Mouse (Mus musculus) embryonic facial prominence, embryonic 15.5 days (tissue): ENCODE measurements around the gene Il1f9. TPM values are rescaled to one million over a fixed set of nuclear protein-coding genes. Genes with fewer than 3 reads are reported as not detected.
"Not testable (repeated sequence)": the region's sequence is repeated elsewhere in the genome, so short reads cannot be mapped to it uniquely, and the experiment has no call there.

ENCODE experiments used
- ATAC-seq: fragments of 200-750 bp; cut with Nextera tagmentation; 2 replicates; pipeline ENCODE4 v1.8.0; 2017; ENCODE audit warnings: low read depth, moderate TSS enrichment; ENCODE audit not compliant: insufficient number of reproducible peaks, low FRiP score, low TSS enrichment
- H3K27ac ChIP-seq: fragments of 300-500 bp; sonication (generic); replicated peaks from 2 replicates; pipeline ENCODE4 v1.5.1; 2015; ENCODE audit warnings: mild to moderate bottlenecking, inconsistent platforms
- H3K27me3 ChIP-seq: fragments of 300-500 bp; sonication (generic); 2 replicates; pipeline ENCODE4 v1.6.1; 2015; ENCODE audit warnings: inconsistent platforms
- H3K36me3 ChIP-seq: fragments of 300-500 bp; sonication (generic); 2 replicates; pipeline ENCODE4 v1.6.1; 2015; ENCODE audit warnings: mild to moderate bottlenecking, inconsistent platforms
- H3K4me1 ChIP-seq: fragments of 300-500 bp; sonication (generic); 2 replicates; pipeline ENCODE4 v1.6.1; 2015; ENCODE audit warnings: inconsistent platforms
- H3K4me2 ChIP-seq: fragments of 300-500 bp; sonication (generic); replicated peaks from 2 replicates; pipeline ENCODE4 v1.6.1; 2015; ENCODE audit warnings: mild to moderate bottlenecking, inconsistent platforms
- H3K4me3 ChIP-seq: fragments of 300-500 bp; sonication (generic); replicated peaks from 2 replicates; pipeline ENCODE4 v1.5.1; 2015; ENCODE audit warnings: mild to moderate bottlenecking, inconsistent platforms
- H3K9ac ChIP-seq: fragments of 300-500 bp; sonication (generic); 2 replicates; pipeline ENCODE4 v1.6.1; 2015; ENCODE audit warnings: inconsistent platforms
- H3K9me3 ChIP-seq: fragments of 300-500 bp; sonication (generic); replicated peaks from 2 replicates; pipeline ENCODE4 v1.6.1; 2016; ENCODE audit warnings: inconsistent platforms
- WGBS: fragments of 180-500 bp; shearing (Covaris S2); methylation state at CpG from one replicate; pipeline ENCODE4 v1.1.7; 2015; 5-methylcytosine and 5-hydroxymethylcytosine counted together
- polyA plus RNA-seq: library from polyadenylated mRNA; unstranded; fragments of >200 nt; fragmentation: Nextera tagmentation; extraction: Ambion mirVana; gene quantifications from 2 replicates; pipeline ENCODE4 v1.2.1, GENCODE M21; 2015

Il1f9 gene
- 3.3 and 4.2 TPM in 2 replicates for polyA plus RNA-seq

- ATAC-seq = no peak
- Histone ChIP-seq H3K9me3 (no peaks in the 10 kb centered on the region), H3K27ac (no peak within 1 kb of the TSS), H3K4me3 (no peak within 1 kb of the TSS), H3K36me3 (no peaks in the 10 kb centered on the region), H3K27me3 (no peaks in the 10 kb centered on the region), H3K4me2 (no peak within 1 kb of the TSS), H3K4me1 (no peaks in the 10 kb centered on the region), H3K9ac (no peak within 1 kb of the TSS)
- 89% methylated on average over 1 of the region's 1 CpGs for WGBS
Measured at GRCm38 (mm10) chr2:24186176-24186575, at the start of gene Il1f9. Gene Il1f9, plus strand, starts transcription at chr2:24186476.

DNA sequence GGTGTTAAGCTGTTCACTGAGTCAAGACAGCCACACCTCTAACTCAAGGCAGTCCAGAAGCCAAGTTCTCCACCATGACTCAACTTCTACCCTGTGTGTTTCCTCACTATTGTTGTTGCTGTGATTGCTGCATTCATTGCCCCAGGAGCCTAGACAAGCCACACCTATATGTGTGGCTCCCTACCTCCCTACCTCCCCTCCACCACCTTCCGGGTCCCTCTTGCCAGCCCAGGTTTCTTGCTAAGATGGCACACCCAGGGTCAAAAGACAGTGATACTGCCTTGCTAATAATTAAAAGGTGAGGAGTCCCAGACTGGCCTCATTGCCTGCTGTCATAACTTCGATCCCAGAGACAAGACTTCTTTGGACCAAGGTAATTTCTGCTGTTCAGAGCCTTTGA is 33.4 kb upstream of the Il1f9 start, which contains the start of gene Il1f8:
TSS of gene Il1f8 (plus strand) at position 301 of the 400 bp plus-strand sequence.
- no peak within 1 kb of the TSS for H3K4me2 ChIP-seq
- no peaks in the 10 kb centered on the region for H3K4me1 ChIP-seq
- H3K36me3 ChIP-seq = no peaks in the 10 kb centered on the region
- H3K27ac ChIP-seq = no peak within 1 kb of the TSS
- 80% methylated on average over 2 of the region's 2 CpGs for WGBS
- H3K9ac ChIP-seq = no peak within 1 kb of the TSS
- no peak within 1 kb of the TSS for H3K4me3 ChIP-seq
- no peaks in the 10 kb centered on the region for H3K27me3 ChIP-seq
- H3K9me3 ChIP-seq = no peaks in the 10 kb centered on the region
- no peak for ATAC-seq

GRCm38 (mm10) chr2:24181683-24182331 is 4.5 kb upstream of the Il1f9 start:
- H3K4me2 ChIP-seq = peak overlapping the region; percentile 31
- not testable (repeated sequence) for H3K4me3 ChIP-seq, H3K27ac ChIP-seq, H3K9ac ChIP-seq, H3K9me3 ChIP-seq, H3K27me3 ChIP-seq, H3K4me1 ChIP-seq, H3K36me3 ChIP-seq
- 7% methylated on average over 14 of the region's 14 CpGs for WGBS
- 0 out of 2 replicates have a peak, but pooled peaks have one; percentile 7 for ATAC-seq

DNA sequence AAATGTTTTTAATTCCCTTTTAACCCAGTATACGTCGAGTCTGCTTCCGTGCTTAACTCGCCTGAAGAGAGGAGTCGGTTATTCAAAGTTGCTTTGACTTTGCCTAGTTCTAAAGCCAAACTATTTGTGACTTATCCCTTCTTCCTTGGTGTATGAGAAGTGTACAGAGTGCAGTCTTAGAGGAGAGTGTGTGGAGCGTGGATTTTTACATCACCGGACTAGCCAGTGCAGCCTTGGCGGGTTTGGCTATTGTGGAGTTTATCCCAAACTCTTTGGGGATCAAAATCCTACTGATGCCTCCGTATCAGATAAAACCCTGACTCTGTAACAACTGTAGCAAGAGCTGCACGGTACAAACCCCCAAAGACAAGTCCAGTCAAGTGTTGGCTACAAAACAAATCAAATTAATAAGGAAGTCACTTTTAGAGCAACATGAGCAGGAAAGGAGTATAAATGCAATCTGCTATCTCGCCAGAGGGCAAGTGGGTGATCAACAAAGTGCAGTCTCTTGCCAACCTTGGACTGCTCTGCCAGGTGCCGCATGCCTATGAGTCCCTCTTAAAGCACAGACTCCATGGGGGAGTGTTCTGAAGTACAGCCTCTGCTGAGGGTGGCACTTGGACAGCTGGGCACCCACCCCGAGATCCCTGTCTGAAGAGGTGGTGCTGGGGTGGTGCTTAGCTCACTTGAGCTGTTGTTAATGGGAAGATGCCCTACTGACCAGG is 3.7 kb upstream of the Il1f9 start:
- H3K4me2 ChIP-seq = peak overlapping the region; percentile 31

GRCm38 (mm10) chr2:24184092-24184491 is 2.2 kb upstream of the Il1f9 start:
- not testable (repeated sequence) for H3K27me3 ChIP-seq, H3K4me2 ChIP-seq, H3K9me3 ChIP-seq, ATAC-seq, H3K36me3 ChIP-seq, H3K4me1 ChIP-seq, H3K4me3 ChIP-seq, H3K27ac ChIP-seq, H3K9ac ChIP-seq

More for the DNA sequence above, 3.7 kb upstream of the Il1f9 start:
- H3K27me3 ChIP-seq, H3K27ac ChIP-seq, H3K4me3 ChIP-seq, H3K9me3 ChIP-seq, H3K4me1 ChIP-seq, H3K9ac ChIP-seq, H3K36me3 ChIP-seq, ATAC-seq: not testable (repeated sequence)
- 42% methylated on average over 13 of the region's 13 CpGs for WGBS

GRCm38 (mm10) chr2:24187585-24187984 is 1.3 kb downstream of the Il1f9 start:
- no peak for ATAC-seq
- Histone ChIP-seq H3K36me3 (no peaks in the 10 kb centered on the region), H3K27me3 (no peaks in the 10 kb centered on the region), H3K27ac (no peak overlapping the region), H3K4me2 (no peak overlapping the region), H3K4me1 (no peaks in the 10 kb centered on the region), H3K9me3 (no peaks in the 10 kb centered on the region), H3K4me3 (no peak overlapping the region), H3K9ac (no peak overlapping the region)
- WGBS = 64% methylated on average over 6 of the region's 6 CpGs

DNA sequence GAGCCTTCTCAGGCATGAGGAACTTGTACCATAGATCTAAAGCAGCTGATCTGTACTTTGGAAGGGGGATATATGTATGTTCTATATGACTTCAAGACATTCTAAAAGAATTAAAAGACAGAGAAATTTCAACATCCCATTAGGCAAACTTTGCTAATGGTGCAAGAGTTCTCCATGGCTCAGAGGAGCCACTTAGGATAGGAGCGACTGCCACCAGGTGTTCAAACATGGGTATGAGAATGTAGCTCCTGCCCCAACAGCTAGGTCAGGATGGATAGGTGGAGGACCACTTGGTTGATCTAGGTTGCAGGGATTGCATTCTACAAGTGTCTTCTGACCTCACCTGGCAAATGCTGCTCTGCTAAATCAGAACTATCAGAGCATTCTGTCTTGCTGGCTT is 1.9 kb downstream of the Il1f9 start:
- WGBS = 68% methylated on average over 1 of the region's 1 CpGs

DNA sequence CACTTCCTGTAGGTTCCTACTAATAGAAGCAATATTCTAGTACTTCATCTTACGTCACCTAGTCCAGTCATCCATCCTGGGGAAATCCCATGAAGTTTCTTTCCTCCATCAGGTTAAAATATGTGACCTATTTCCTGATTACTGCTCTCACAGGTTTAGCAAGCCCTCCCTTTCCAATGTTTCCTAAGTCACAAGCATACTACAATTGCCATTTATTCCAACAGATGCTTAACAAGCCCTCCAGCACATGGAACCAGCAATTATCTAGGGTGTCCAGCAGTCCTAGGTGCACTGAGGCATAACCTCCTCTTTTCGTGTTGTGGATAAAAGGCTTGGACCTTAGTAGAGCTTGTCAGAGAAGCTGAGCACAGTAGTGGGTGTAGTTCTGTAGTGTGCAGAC is 28.8 kb downstream of the Il1f9 start, which contains the start of gene Il1f6:
TSS of gene Il1f6 (plus strand) at position 301 of the 400 bp plus-strand sequence.
- no peak within 1 kb of the TSS for H3K4me2 ChIP-seq
- no peak within 1 kb of the TSS for H3K9ac ChIP-seq
- no peaks in the 10 kb centered on the region for H3K4me1 ChIP-seq
- ATAC-seq = no peak
- no peak within 1 kb of the TSS for H3K4me3 ChIP-seq
- H3K27me3 ChIP-seq = no peaks in the 10 kb centered on the region
- 60% methylated on average over 2 of the region's 2 CpGs for WGBS
- H3K9me3 ChIP-seq = no peaks in the 10 kb centered on the region
- H3K36me3 ChIP-seq = no peaks in the 10 kb centered on the region
- no peak within 1 kb of the TSS for H3K27ac ChIP-seq

More for the DNA sequence above, 1.9 kb downstream of the Il1f9 start:
- no peaks in the 10 kb centered on the region for H3K27me3 ChIP-seq
- H3K36me3 ChIP-seq = no peaks in the 10 kb centered on the region
- no peak overlapping the region for H3K4me3 ChIP-seq
- no peak overlapping the region for H3K4me2 ChIP-seq
- H3K9ac ChIP-seq = no peak overlapping the region
- H3K4me1 ChIP-seq = no peaks in the 10 kb centered on the region
- H3K27ac ChIP-seq = no peak overlapping the region
- H3K9me3 ChIP-seq = no peaks in the 10 kb centered on the region
- ATAC-seq = no peak

DNA sequence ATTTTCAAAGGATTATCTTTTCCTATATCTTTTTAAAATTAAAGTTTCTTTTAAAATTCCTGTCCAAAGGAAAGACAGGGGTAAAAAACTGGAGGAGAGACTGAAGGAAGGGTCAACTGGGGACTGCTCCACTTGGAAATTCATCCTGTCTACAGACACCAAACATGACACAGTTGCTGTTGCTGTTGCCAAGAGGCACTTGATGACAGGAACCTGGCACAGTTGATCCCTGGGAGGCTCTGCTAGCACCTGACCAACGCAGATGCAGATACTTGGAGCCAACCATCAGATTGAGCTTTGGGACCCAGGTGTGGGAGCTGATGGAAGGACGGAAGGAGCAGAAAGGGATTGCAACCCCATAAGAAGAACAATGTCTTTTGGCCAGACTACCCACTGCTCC is 40.9 kb downstream of the Il1f9 start:
- no peaks in the 10 kb centered on the region for H3K9me3 ChIP-seq
- no peaks in the 10 kb centered on the region for H3K36me3 ChIP-seq
- 76% methylated on average over 2 of the region's 2 CpGs for WGBS
- no peak overlapping the region for H3K9ac ChIP-seq
- no peaks in the 10 kb centered on the region for H3K27me3 ChIP-seq
- H3K27ac ChIP-seq = no peak overlapping the region
- no peak overlapping the region for H3K4me2 ChIP-seq
- no peak for ATAC-seq
- H3K4me3 ChIP-seq = no peak overlapping the region
- no peaks in the 10 kb centered on the region for H3K4me1 ChIP-seq

Other genes starting within 250 kb of the Il1f9 start
- gene Hnmt, start 137.1 kb upstream of the Il1f9 start, polyA plus RNA-seq = 1.0 and 1.4 TPM in 2 replicates
- gene Tbpl2, start 89.9 kb upstream of the Il1f9 start, polyA plus RNA-seq = not detected in 2 replicates
- 1.4 and 1.8 TPM in 2 replicates for gene Il1f8, start 33.3 kb upstream of the Il1f9 start, polyA plus RNA-seq
- 3.6 and 4.4 TPM in 2 replicates for gene Il1f6, start 28.9 kb downstream of the Il1f9 start, polyA plus RNA-seq
- 16.9 and 22.2 TPM in 2 replicates for gene Il1f5, start 90.5 kb downstream of the Il1f9 start, polyA plus RNA-seq
- gene Il1f10, start 104.7 kb downstream of the Il1f9 start, polyA plus RNA-seq = 0.46 and 0.68 TPM in 2 replicates
- 7.4 and 11.9 TPM in 2 replicates for gene Il1rn, start 150.4 kb downstream of the Il1f9 start, polyA plus RNA-seq
- gene Psd4, start 181.1 kb downstream of the Il1f9 start, polyA plus RNA-seq = 5.4 and 5.7 TPM in 2 replicates